13 mouse cellular contexts compared by ENCODE assay signal in the genomic region with DNA sequence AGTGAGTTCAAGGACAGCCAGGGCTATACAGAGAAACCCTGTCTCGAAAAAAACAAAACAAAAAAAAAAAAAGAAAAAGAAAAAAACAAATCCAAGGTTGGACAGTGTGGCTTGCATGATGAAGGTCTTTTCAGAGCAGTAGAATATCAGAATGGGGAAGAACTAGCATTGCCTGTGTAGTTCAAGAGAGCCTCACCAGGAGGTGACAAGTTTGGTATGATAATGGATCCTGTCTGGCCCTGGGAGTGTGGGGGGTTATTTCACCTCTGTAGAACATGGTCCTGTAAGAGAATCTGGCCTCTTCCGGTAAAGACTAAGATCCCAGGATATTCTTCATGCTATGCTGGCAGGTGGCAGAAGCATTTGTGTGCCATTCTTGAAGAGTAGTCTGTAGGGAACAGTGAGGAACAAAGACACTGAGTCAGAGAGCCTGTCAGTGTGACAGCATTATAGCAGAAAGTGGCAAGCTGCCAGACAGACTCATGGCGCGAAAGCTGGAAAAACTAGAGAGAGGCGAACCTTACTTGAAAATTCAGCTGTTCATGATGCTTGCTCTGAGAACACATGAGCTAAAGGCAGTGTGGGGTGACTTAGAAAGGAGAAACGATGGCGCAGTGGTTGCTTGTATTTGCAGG. TPM values are rescaled to one million over a fixed set of nuclear protein-coding genes. Genes with fewer than 3 reads are reported as not detected.
DNase-seq lines count a peak whose midpoint lies in the region; ATAC-seq and TF ChIP-seq lines count a peak whose summit lies in the region.
"Had no signal": no experiment of that assay in that cellular context is flagged by ENCODE, and none has a peak within 500 bp of the region (broad histone marks: within the 10 kb centered on the region; RNA-seq: fewer than 3 reads in every experiment).

No protein-coding gene starts in this region.

- H3K9ac ChIP-seq in intestine, postnatal 0 days (ENCODE audit: low read depth, low read length) = no peak overlapping the region
- no peak overlapping the region for H3K9ac ChIP-seq in intestine, embryonic 16.5 days (ENCODE audit: low read depth, low read length)
- H3K9ac ChIP-seq in forebrain, embryonic 16.5 days (replicated peaks; ENCODE audit: low read depth, low read length) = no peak overlapping the region; the same call in 1 of the 2 replicates
- H3K9ac ChIP-seq: embryonic facial prominence, embryonic 13.5 days; heart, embryonic 12.5 days; lung, embryonic 15.5 days had no signal

- H3K27me3 ChIP-seq in intestine, postnatal 0 days (replicated peaks; ENCODE audit: control insufficient read depth, insufficient read depth, low read length) = no peaks in the 10 kb centered on the region
- H3K27me3 ChIP-seq in intestine, embryonic 16.5 days (replicated peaks; ENCODE audit: control insufficient read depth, insufficient read depth, low read length) = no peaks in the 10 kb centered on the region
- no peaks in the 10 kb centered on the region for H3K27me3 ChIP-seq in forebrain, embryonic 16.5 days (replicated peaks; ENCODE audit: control insufficient read depth, insufficient read depth, low read length)
- H3K27me3 ChIP-seq: embryonic facial prominence, embryonic 13.5 days; heart, embryonic 12.5 days; lung, embryonic 15.5 days had no signal

- H3K4me1 ChIP-seq in intestine, postnatal 0 days (replicated peaks; ENCODE audit: control insufficient read depth, insufficient read depth, low read length) = no peaks in the 10 kb centered on the region
- H3K4me1 ChIP-seq in intestine, embryonic 16.5 days (ENCODE audit: control insufficient read depth, insufficient read depth, low read length) = no peaks in the 10 kb centered on the region
- peaks cover 9% of the 10 kb centered on the region for H3K4me1 ChIP-seq in forebrain, embryonic 16.5 days (replicated peaks; ENCODE audit: control insufficient read depth, insufficient read depth, low read length)
- H3K4me1 ChIP-seq: embryonic facial prominence, embryonic 13.5 days had no signal

- peak; percentile 34 to 71 for DNase-seq in layer of hippocampus, postnatal 25 days (ENCODE audit: extremely low spot score in 1 of 2, low spot score in 1 of 2)
- DNase-seq in right cerebral cortex, postnatal 10 days (ENCODE audit: low spot score in 2 of 2) = peak; percentile 80 to 82
- no peak for DNase-seq in testis, postnatal 14 days (ENCODE audit: low spot score)
- DNase-seq: thymus, adult 18-20 months had no signal

- H3K27ac ChIP-seq in intestine, postnatal 0 days (ENCODE audit: low read depth, low read length) = 0 out of 2 replicates have a peak overlapping the region, but pooled peaks have one; percentile 11
- no peak overlapping the region for H3K27ac ChIP-seq in intestine, embryonic 16.5 days (ENCODE audit: low read length)
- H3K27ac ChIP-seq in forebrain, embryonic 16.5 days (ENCODE audit: low read length) = peak overlapping the region; percentile 88
- H3K27ac ChIP-seq: embryonic facial prominence, embryonic 13.5 days; kidney, postnatal 0 days; lung, embryonic 15.5 days had no signal

- peaks cover 34% of the 10 kb centered on the region for H3K36me3 ChIP-seq in intestine, postnatal 0 days (ENCODE audit: control insufficient read depth, insufficient read depth)
- peaks cover 2% of the 10 kb centered on the region for H3K36me3 ChIP-seq in intestine, embryonic 16.5 days (ENCODE audit: control insufficient read depth, insufficient read depth, low read length)
- peaks cover under 1% of the 10 kb centered on the region; the same call in 1 of the 2 replicates for H3K36me3 ChIP-seq in forebrain, embryonic 16.5 days (ENCODE audit: control insufficient read depth, insufficient read depth)

- no peaks in the 10 kb centered on the region for H3K9me3 ChIP-seq in intestine, postnatal 0 days (ENCODE audit: control insufficient read depth)
- no peaks in the 10 kb centered on the region for H3K9me3 ChIP-seq in intestine, embryonic 16.5 days (ENCODE audit: control insufficient read depth, low read length)
- H3K9me3 ChIP-seq in forebrain, embryonic 16.5 days (ENCODE audit: control insufficient read depth, low read length) = no peaks in the 10 kb centered on the region
- H3K9me3 ChIP-seq: embryonic facial prominence, embryonic 13.5 days; heart, embryonic 12.5 days; lung, embryonic 15.5 days had no signal

- no peak overlapping the region for H3K4me2 ChIP-seq in intestine, postnatal 0 days (replicated peaks; ENCODE audit: low read depth)
- H3K4me2 ChIP-seq in intestine, embryonic 16.5 days (ENCODE audit: low read depth, low read length) = no peak overlapping the region
- no peak overlapping the region for H3K4me2 ChIP-seq in forebrain, embryonic 16.5 days (ENCODE audit: low read length)
- H3K4me2 ChIP-seq: embryonic facial prominence, embryonic 13.5 days; heart, embryonic 12.5 days; lung, embryonic 15.5 days had no signal

- H3K4me3 ChIP-seq in intestine, postnatal 0 days (ENCODE audit: low read depth, low read length) = no peak overlapping the region
- no peak overlapping the region for H3K4me3 ChIP-seq in intestine, embryonic 16.5 days (ENCODE audit: low read length)
- no peak overlapping the region for H3K4me3 ChIP-seq in forebrain, embryonic 16.5 days (replicated peaks; ENCODE audit: low read length)
- H3K4me3 ChIP-seq: embryonic facial prominence, embryonic 13.5 days; heart, embryonic 12.5 days; lung, embryonic 15.5 days had no signal

- WGBS in intestine, postnatal 0 days = 76% methylated on average over 7 of the region's 7 CpGs
- 82% methylated on average over 7 of the region's 7 CpGs for WGBS in intestine, embryonic 16.5 days
- 22% methylated on average over 7 of the region's 7 CpGs for WGBS in forebrain, embryonic 16.5 days

- ATAC-seq in intestine, postnatal 0 days = no peak
- ATAC-seq in intestine, embryonic 16.5 days = no peak
- ATAC-seq in forebrain, embryonic 16.5 days = peak; percentile 89
- ATAC-seq in erythroid progenitor cell, adult 5-6 weeks (replicated peaks; ENCODE audit: low FRiP score, poor library complexity, severe bottlenecking) = no peak
- ATAC-seq in megakaryocyte progenitor cell, adult 5-6 weeks (replicated peaks; ENCODE audit: poor library complexity) = no peak

- TF ChIP-seq CTCF in intestine, postnatal 0 days (IDR thresholded peaks at IDR 0.05; ENCODE audit: low read depth) = no peak

RNA-seq across cellular contexts. Expression of a gene that starts 58.8 kb away (rescaled TPM):
- 11.8 and 12.2 TPM in 2 replicates for polyA plus RNA-seq in intestine, postnatal 0 days (2015; fragmentation: Nextera tagmentation; extraction: Ambion mirVana)
- polyA plus RNA-seq in intestine, embryonic 16.5 days (2015; fragmentation: Nextera tagmentation; extraction: Ambion mirVana) = 7.7 and 9.9 TPM in 2 replicates
- polyA plus RNA-seq in forebrain, embryonic 16.5 days (2015; fragmentation: Nextera tagmentation; extraction: Ambion mirVana) = 5.5 and 5.9 TPM in 2 replicates
- total RNA-seq in layer of hippocampus, postnatal 25 days (2021) = 10 to 100 TPM; 22.0 TPM
- 12.2 and 14.1 TPM in 2 replicates for total RNA-seq in erythroid progenitor cell, adult 5-6 weeks (2015; ENCODE audit: low replicate concordance)
- 4.4 and 4.6 TPM in 2 replicates for total RNA-seq in erythroid progenitor cell, adult 5-6 weeks (2017; ENCODE audit: low replicate concordance)
- total RNA-seq in megakaryocyte progenitor cell, adult 5-6 weeks (2015) = 28.2 and 31.7 TPM in 2 replicates
- 13.5 and 13.6 TPM in 2 replicates for total RNA-seq in megakaryocyte progenitor cell, adult 5-6 weeks (2017)
